Mouse (Mus musculus) limb, embryonic 14.5 days (tissue): Measurements from ENCODE around the gene Susd4. TPM values are rescaled to one million over a fixed set of nuclear protein-coding genes. Genes with fewer than 3 reads are reported as not detected.

Experiments
- ATAC-seq: fragments of 200-750 bp; cut with Nextera tagmentation; 2 replicates; pipeline ENCODE4 v1.8.0; 2017; ENCODE audit warnings: low read depth, moderate number of reproducible peaks, moderate TSS enrichment; ENCODE audit not compliant: low FRiP score
- DNase-seq: peaks from one replicate; pipeline ENCODE4 v3.0.0-alpha.2; 2015; ENCODE audit warnings: low spot score
- H3K27ac ChIP-seq: fragments of 300-500 bp; sonication (generic); replicated peaks from 2 replicates; pipeline ENCODE4 v1.5.1; 2014; ENCODE audit warnings: low read depth, mild to moderate bottlenecking, low read length, moderate library complexity, mixed read lengths
- H3K27me3 ChIP-seq: fragments of 300-500 bp; sonication (generic); 2 replicates; pipeline ENCODE4 v1.6.1; 2014; ENCODE audit warnings: low read length, mixed read lengths; ENCODE audit not compliant: control insufficient read depth, insufficient read depth
- H3K36me3 ChIP-seq: fragments of 300-500 bp; sonication (generic); 2 replicates; pipeline ENCODE4 v1.6.1; 2014; ENCODE audit warnings: mild to moderate bottlenecking, low read length, moderate library complexity, mixed read lengths; ENCODE audit not compliant: control insufficient read depth, insufficient read depth
- H3K4me1 ChIP-seq: fragments of 300-500 bp; sonication (generic); 2 replicates; pipeline ENCODE4 v1.6.1; 2014; ENCODE audit warnings: antibody characterized with exemption, low read length, mixed read lengths; ENCODE audit not compliant: control insufficient read depth, insufficient read depth
- H3K4me2 ChIP-seq: fragments of 300-500 bp; sonication (generic); replicated peaks from 2 replicates; pipeline ENCODE4 v1.6.1; 2014; ENCODE audit warnings: low read depth, mild to moderate bottlenecking, low read length, moderate library complexity; ENCODE audit not compliant: severe bottlenecking
- H3K4me3 ChIP-seq: fragments of 300-500 bp; sonication (generic); replicated peaks from 2 replicates; pipeline ENCODE4 v1.5.1; 2014; ENCODE audit warnings: low read length
- H3K9ac ChIP-seq: fragments of 300-500 bp; sonication (generic); 2 replicates; pipeline ENCODE4 v1.6.1; 2014; ENCODE audit warnings: mild to moderate bottlenecking, low read depth, low read length, moderate library complexity; ENCODE audit not compliant: severe bottlenecking
- H3K9me3 ChIP-seq: fragments of 300-500 bp; sonication (generic); 2 replicates; pipeline ENCODE4 v1.6.1; 2016; ENCODE audit warnings: low read length; ENCODE audit not compliant: control insufficient read depth
- POLR2A ChIP-seq: fragments of 200-500 bp; IDR thresholded peaks from 2 replicates; pipeline ENCODE4 v1.8.0; 2012; ENCODE audit warnings: inconsistent platforms, mild to moderate bottlenecking, moderate library complexity, borderline replicate concordance; ENCODE audit not compliant: insufficient read depth, insufficient read length; ENCODE audit errors: extremely low read depth
- WGBS: fragments of 180-500 bp; shearing (Covaris S2); extraction: QIAGEN DNeasy Blood & Tissue Kit; methylation state at CpG from one replicate; pipeline ENCODE4 v1.1.7; 2014; 5-methylcytosine and 5-hydroxymethylcytosine counted together
- polyA plus RNA-seq, 2 experiments: library from polyadenylated mRNA; depleted of rRNA in 1 of 2; stranded (reverse) in 1 of 2; unstranded in 1 of 2; fragments of >200 nt; fragmentation: Nextera tagmentation in 1 of 2; extraction: Ambion mirVana in 1 of 2; gene quantifications; 2 replicates each; pipeline versions ENCODE4 v1.2.1 to v1.2.3; 2012 to 2014

Gene Susd4
- polyA plus RNA-seq, 2 experiments, result 14.0 to 17.7 TPM

GRCm38 (mm10) chr1:182794628-182795027 lies 31.0 kb downstream of the Susd4 start:
- 93% methylated on average over 9 of the region's 9 CpGs for WGBS
- ATAC-seq (no peak), DNase-seq (no peak)
- Histone ChIP-seq H3K4me2 (no peak overlapping the region), H3K36me3 (no peaks in the 10 kb centered on the region), H3K27me3 (no peaks in the 10 kb centered on the region), H3K9ac (no peak overlapping the region), H3K4me3 (no peak overlapping the region), H3K9me3 (no peaks in the 10 kb centered on the region), H3K27ac (no peak overlapping the region), H3K4me1 (peaks cover 13% of the 10 kb centered on the region)
- no peak for TF ChIP-seq POLR2A

DNA sequence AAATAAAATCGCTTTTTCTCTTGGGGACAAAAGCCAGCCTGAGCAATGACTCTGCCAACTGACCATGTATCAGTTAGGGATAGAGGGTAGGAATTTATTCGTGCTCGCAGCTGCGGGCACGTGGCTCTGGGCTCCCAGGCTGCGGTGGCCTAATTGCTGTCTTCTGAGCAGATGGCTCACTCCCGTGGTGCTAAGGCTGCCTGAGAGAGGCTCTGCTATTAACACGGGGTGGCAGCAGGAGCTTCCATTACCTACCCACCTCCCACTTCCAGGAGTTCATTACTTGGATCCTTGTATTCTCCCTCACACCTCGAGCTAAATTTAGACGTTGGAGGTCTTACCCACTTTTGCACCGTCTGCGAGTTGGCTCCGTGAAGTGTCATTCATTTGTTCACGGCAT lies 33.4 kb downstream of the Susd4 start:
- Histone ChIP-seq H3K36me3 (no peaks in the 10 kb centered on the region), H3K4me2 (no peak overlapping the region), H3K27me3 (no peaks in the 10 kb centered on the region), H3K27ac (no peak overlapping the region), H3K9me3 (no peaks in the 10 kb centered on the region), H3K9ac (no peak overlapping the region), H3K4me3 (no peak overlapping the region), H3K4me1 (peaks cover 11% of the 10 kb centered on the region)
- WGBS, result 48% methylated on average over 14 of the region's 14 CpGs
- no peak for TF ChIP-seq POLR2A
- DNase-seq (no peak), ATAC-seq (no peak)

DNA sequence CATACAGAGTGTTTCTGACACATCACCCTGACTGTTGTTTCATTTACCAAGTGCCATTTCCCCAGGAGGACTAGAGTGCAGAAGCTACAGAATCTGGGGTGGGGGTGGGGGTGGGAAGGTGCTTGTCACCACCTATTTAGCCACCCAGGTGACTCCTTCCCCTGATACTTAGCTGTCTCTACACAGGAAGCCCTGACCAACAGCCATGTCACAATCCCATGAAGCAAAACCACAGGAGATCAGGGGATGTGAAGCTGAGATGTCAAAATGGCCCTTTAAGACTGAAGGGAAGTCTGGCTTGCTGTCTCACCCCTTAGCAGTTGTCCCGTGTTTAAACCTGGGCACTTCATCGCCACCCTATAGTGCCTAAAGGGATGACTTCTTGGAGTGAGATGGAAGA lies 37.9 kb downstream of the Susd4 start:
- Histone ChIP-seq H3K9me3 (no peaks in the 10 kb centered on the region), H3K4me3 (no peak overlapping the region), H3K9ac (no peak overlapping the region), H3K36me3 (no peaks in the 10 kb centered on the region), H3K4me1 (no peaks in the 10 kb centered on the region), H3K27me3 (no peaks in the 10 kb centered on the region), H3K4me2 (no peak overlapping the region), H3K27ac (no peak overlapping the region)
- DNase-seq (no peak), ATAC-seq (no peak)
- no peak for TF ChIP-seq POLR2A
- WGBS, result 67% methylated on average over 2 of the region's 2 CpGs

- Histone ChIP-seq H3K4me3 (no peak overlapping the region), H3K27ac (no peak overlapping the region), H3K9ac (no peak overlapping the region), H3K27me3 (no peaks in the 10 kb centered on the region), H3K4me1 (no peaks in the 10 kb centered on the region), H3K36me3 (no peaks in the 10 kb centered on the region), H3K4me2 (no peak overlapping the region), H3K9me3 (no peaks in the 10 kb centered on the region)
- 67% methylated on average over 15 of the region's 15 CpGs for WGBS
- TF ChIP-seq POLR2A, result no peak
- DNase-seq, result no peak
- no peak for ATAC-seq
Observed at GRCm38 (mm10) chr1:182802891-182803290, 39.2 kb downstream of the Susd4 start.

- Histone ChIP-seq H3K4me3 (no peak overlapping the region), H3K27ac (no peak overlapping the region), H3K4me2 (no peak overlapping the region), H3K27me3 (no peaks in the 10 kb centered on the region), H3K9me3 (no peaks in the 10 kb centered on the region), H3K4me1 (no peaks in the 10 kb centered on the region; the same call in 1 of the 2 replicates), H3K36me3 (no peaks in the 10 kb centered on the region), H3K9ac (no peak overlapping the region)
- ATAC-seq, result no peak
- WGBS, result 77% methylated on average over 7 of the region's 7 CpGs
- TF ChIP-seq POLR2A, result no peak
- DNase-seq, result no peak
Observed at GRCm38 (mm10) chr1:182813991-182814390, 50.3 kb downstream of the Susd4 start.

GRCm38 (mm10) chr1:182814566-182814965 lies 50.9 kb downstream of the Susd4 start:
- no peak for TF ChIP-seq POLR2A
- no peak overlapping the region for H3K4me3 ChIP-seq
- ATAC-seq, result no peak

More at GRCm38 (mm10) chr1:182814566-182814965, 50.9 kb downstream of the Susd4 start:
- Histone ChIP-seq H3K9me3 (no peaks in the 10 kb centered on the region), H3K27ac (no peak overlapping the region), H3K36me3 (no peaks in the 10 kb centered on the region), H3K27me3 (no peaks in the 10 kb centered on the region), H3K4me1 (no peaks in the 10 kb centered on the region; the same call in 1 of the 2 replicates), H3K9ac (no peak overlapping the region), H3K4me2 (no peak overlapping the region)
- DNase-seq, result no peak
- 91% methylated on average over 6 of the region's 6 CpGs for WGBS
